Mouse (Mus musculus) thymus, adult 2 months (tissue): ENCODE measurements around the gene Llph.

Experiments used
- CTCF ChIP-seq: fragments of 200-500 bp; IDR thresholded peaks from 2 replicates; pipeline ENCODE4 v1.5.1; 2012; ENCODE audit warnings: mild to moderate bottlenecking, control low read depth, low read length, moderate library complexity, borderline replicate concordance; ENCODE audit not compliant: control insufficient read depth, poor library complexity, insufficient read depth; ENCODE audit errors: extremely low read depth
- POLR2A ChIP-seq: fragments of 200-500 bp; IDR thresholded peaks from 2 replicates; pipeline ENCODE4 v1.6.1; 2012; ENCODE audit warnings: mild to moderate bottlenecking, low read length, control low read depth, moderate library complexity; ENCODE audit not compliant: control insufficient read depth, poor library complexity, insufficient read depth; ENCODE audit errors: extremely low read depth

GRCm38 (mm10) chr10:120251791-120252190 is 24.9 kb downstream of the Llph start:
- TF ChIP-seq CTCF = no peak
- TF ChIP-seq POLR2A = no peak
